Mouse (Mus musculus) liver, embryonic 14.5 days (tissue): ENCODE measurements around the gene Cspg5. TPM values are rescaled to one million over a fixed set of nuclear protein-coding genes. Genes with fewer than 3 reads are reported as not detected.

Source experiments
- ATAC-seq: fragments of 200-750 bp; cut with Nextera tagmentation; 2 replicates; pipeline ENCODE4 v1.8.0; 2017; ENCODE audit warnings: moderate number of reproducible peaks, mild to moderate bottlenecking, moderate library complexity; ENCODE audit not compliant: insufficient read depth
- DNase-seq, 3 experiments: peaks; one replicate each; pipeline ENCODE4 v3.0.0-alpha.2; 2012 to 2013; ENCODE audit warnings: low read depth in 3 of 3, low spot score in 3 of 3
- H3K27ac ChIP-seq: fragments of 300-500 bp; sonication (generic); 2 replicates; pipeline ENCODE4 v1.5.1; 2014; ENCODE audit warnings: moderate library complexity, mild to moderate bottlenecking, control low read depth, inconsistent platforms
- H3K27me3 ChIP-seq: fragments of 300-500 bp; sonication (generic); 2 replicates; pipeline ENCODE4 v1.6.1; 2014; ENCODE audit warnings: mild to moderate bottlenecking, low read length, moderate library complexity; ENCODE audit not compliant: control insufficient read depth, insufficient read depth
- H3K36me3 ChIP-seq: fragments of 300-500 bp; sonication (generic); replicated peaks from 2 replicates; pipeline ENCODE4 v1.6.1; 2014; ENCODE audit warnings: low read depth; ENCODE audit not compliant: control insufficient read depth, insufficient read depth
- H3K4me1 ChIP-seq, 2 experiments: fragments of 200-500 bp in 1 of 2; fragments of 300-500 bp in 1 of 2; sonication (generic) in 1 of 2; replicated peaks; 2 replicates each; pipeline ENCODE4 v1.6.1; 2012 to 2014; ENCODE audit warnings: antibody characterized with exemption in 1 of 2, inconsistent platforms in 1 of 2, low read length in 1 of 2; ENCODE audit not compliant: control insufficient read depth in 2 of 2, insufficient read depth in 2 of 2
- H3K4me2 ChIP-seq: fragments of 300-500 bp; sonication (generic); 2 replicates; pipeline ENCODE4 v1.6.1; 2014; ENCODE audit warnings: low read depth, mild to moderate bottlenecking, control low read depth, moderate library complexity
- H3K4me3 ChIP-seq, 2 experiments: fragments of 200-500 bp in 1 of 2; fragments of 300-500 bp in 1 of 2; sonication (generic) in 1 of 2; 2 replicates each; pipeline ENCODE4 v1.5.1; 2012 to 2014; ENCODE audit warnings: low read depth in 2 of 2, low read length in 2 of 2, mild to moderate bottlenecking in 2 of 2, control low read depth in 1 of 2, inconsistent platforms in 1 of 2, moderate library complexity in 1 of 2; ENCODE audit not compliant: insufficient read depth in 1 of 2
- H3K9ac ChIP-seq: fragments of 300-500 bp; sonication (generic); replicated peaks from 2 replicates; pipeline ENCODE4 v1.6.1; 2014; ENCODE audit warnings: mild to moderate bottlenecking, control low read depth, moderate library complexity
- H3K9me3 ChIP-seq: fragments of 300-500 bp; sonication (generic); 2 replicates; pipeline ENCODE4 v1.6.1; 2016; ENCODE audit warnings: low read length, mixed read lengths; ENCODE audit not compliant: control insufficient read depth
- CTCF ChIP-seq: IDR thresholded peaks from 2 replicates; pipeline ENCODE4 v1.5.1; 2016; ENCODE audit warnings: antibody characterized with exemption, low read depth, control low read depth
- EP300 ChIP-seq: IDR thresholded peaks from 2 replicates; pipeline ENCODE4 v1.6.1; 2016; ENCODE audit warnings: antibody characterized with exemption, low read depth
- WGBS: fragments of 180-500 bp; shearing (Covaris S2); extraction: QIAGEN DNeasy Blood & Tissue Kit; methylation state at CpG from one replicate; pipeline ENCODE4 v1.1.7; 2014; ENCODE audit not compliant: insufficient replicate concordance; 5-methylcytosine and 5-hydroxymethylcytosine counted together
- polyA plus RNA-seq, 2 experiments: library from polyadenylated mRNA; depleted of rRNA in 1 of 2; stranded (reverse) in 1 of 2; unstranded in 1 of 2; fragments of >200 nt; fragmentation: Nextera tagmentation in 1 of 2; extraction: Ambion mirVana in 1 of 2; gene quantifications; 2 replicates each; pipeline versions ENCODE4 v1.2.1 to v1.2.3; 2012 to 2014

Gene Cspg5
- polyA plus RNA-seq, 2 experiments = 0.13 TPM

- no peak overlapping the region for H3K9ac ChIP-seq
- ATAC-seq = peak; percentile 51
- H3K4me3 ChIP-seq = peak overlapping the region; percentile 18 to 57
- H3K9me3 ChIP-seq = no peaks in the 10 kb centered on the region
- H3K36me3 ChIP-seq = 0 out of 2 replicates have a peak, but pooled peaks cover 2% of the 10 kb centered on the region
- DNase-seq = peak in 2 of 3 experiments; percentile 13 to 15
- H3K27ac ChIP-seq = no peak overlapping the region
- 3% methylated on average over 40 of the region's 40 CpGs for WGBS
- H3K4me1 ChIP-seq = no peaks in the 10 kb centered on the region; a peak in 1 of 4 replicates
- peak overlapping the region; percentile 70 for H3K4me2 ChIP-seq
- peaks cover 23% of the 10 kb centered on the region for H3K27me3 ChIP-seq
- no peak for TF ChIP-seq CTCF
- no peak for TF ChIP-seq EP300
Observed at GRCm38 (mm10) chr9:110245590-110246320, 2.2 kb downstream of the Cspg5 start.

DNA sequence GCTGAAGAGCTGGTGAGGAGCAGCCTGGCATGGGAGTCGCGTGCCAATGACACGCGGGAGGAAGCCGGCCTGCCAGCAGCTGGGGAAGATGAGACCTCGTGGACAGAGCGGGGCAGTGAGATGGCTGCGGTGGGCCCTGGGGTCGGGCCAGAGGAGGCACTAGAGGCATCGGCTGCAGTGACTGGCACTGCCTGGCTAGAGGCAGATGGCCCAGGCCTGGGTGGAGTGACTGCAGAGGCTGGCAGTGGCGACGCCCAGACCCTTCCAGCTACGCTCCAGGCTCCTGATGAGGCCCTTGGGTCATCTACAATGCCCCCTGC lies 2.7 kb downstream of the Cspg5 start:
- 40% methylated on average over 13 of the region's 13 CpGs for WGBS
- TF ChIP-seq CTCF = no peak
- TF ChIP-seq EP300 = no peak
- DNase-seq = no peak
- Histone ChIP-seq H3K9me3 (no peaks in the 10 kb centered on the region), H3K36me3 (no peaks in the 10 kb centered on the region), H3K4me1 (no peaks in the 10 kb centered on the region; a peak in 1 of 4 replicates), H3K27ac (no peak overlapping the region), H3K4me2 (peak overlapping the region; percentile 70), H3K4me3 (no peak overlapping the region), H3K9ac (no peak overlapping the region), H3K27me3 (peaks cover 23% of the 10 kb centered on the region)
- ATAC-seq = peak; percentile 12; the same call in 1 of the 2 replicates

- Histone ChIP-seq H3K27me3 (peaks cover 23% of the 10 kb centered on the region), H3K36me3 (no peaks in the 10 kb centered on the region), H3K9ac (no peak overlapping the region), H3K4me2 (no peak overlapping the region), H3K4me1 (no peaks in the 10 kb centered on the region; a peak in 1 of 4 replicates), H3K4me3 (no peak overlapping the region), H3K27ac (no peak overlapping the region), H3K9me3 (no peaks in the 10 kb centered on the region)
- ATAC-seq = no peak
- no peak for TF ChIP-seq CTCF
- no peak for TF ChIP-seq EP300
- DNase-seq = no peak
- WGBS = 63% methylated on average over 10 of the region's 10 CpGs
Observed at GRCm38 (mm10) chr9:110247049-110247448, 3.5 kb downstream of the Cspg5 start.

DNA sequence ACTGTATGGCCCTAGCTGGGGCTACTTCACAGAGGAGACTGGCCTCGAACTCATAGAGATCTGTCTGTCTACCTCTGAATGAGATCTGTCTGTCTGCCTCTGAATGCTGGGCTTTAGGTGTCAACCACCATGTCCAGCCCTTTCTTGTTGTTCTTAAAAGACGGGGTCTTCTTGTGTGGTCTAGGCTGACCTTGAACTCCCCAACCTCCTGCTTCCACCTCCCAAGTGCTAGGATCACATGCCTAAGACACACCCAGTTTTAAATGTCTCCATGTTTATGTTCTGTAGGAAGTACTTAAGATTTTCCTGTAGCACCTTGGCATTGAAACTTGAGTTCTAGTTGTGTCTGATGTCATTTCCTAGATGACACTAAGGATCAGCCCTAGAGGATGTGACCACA lies 5.3 kb downstream of the Cspg5 start:
- no peak for TF ChIP-seq EP300
- TF ChIP-seq CTCF = no peak
- Histone ChIP-seq H3K27ac (no peak overlapping the region), H3K4me3 (no peak overlapping the region), H3K27me3 (peaks cover 20% of the 10 kb centered on the region), H3K4me2 (no peak overlapping the region), H3K36me3 (no peaks in the 10 kb centered on the region), H3K4me1 (no peaks in the 10 kb centered on the region; a peak in 1 of 4 replicates), H3K9ac (no peak overlapping the region), H3K9me3 (no peaks in the 10 kb centered on the region)
- ATAC-seq = no peak
- 56% methylated on average over 2 of the region's 2 CpGs for WGBS
- DNase-seq = no peak

DNA sequence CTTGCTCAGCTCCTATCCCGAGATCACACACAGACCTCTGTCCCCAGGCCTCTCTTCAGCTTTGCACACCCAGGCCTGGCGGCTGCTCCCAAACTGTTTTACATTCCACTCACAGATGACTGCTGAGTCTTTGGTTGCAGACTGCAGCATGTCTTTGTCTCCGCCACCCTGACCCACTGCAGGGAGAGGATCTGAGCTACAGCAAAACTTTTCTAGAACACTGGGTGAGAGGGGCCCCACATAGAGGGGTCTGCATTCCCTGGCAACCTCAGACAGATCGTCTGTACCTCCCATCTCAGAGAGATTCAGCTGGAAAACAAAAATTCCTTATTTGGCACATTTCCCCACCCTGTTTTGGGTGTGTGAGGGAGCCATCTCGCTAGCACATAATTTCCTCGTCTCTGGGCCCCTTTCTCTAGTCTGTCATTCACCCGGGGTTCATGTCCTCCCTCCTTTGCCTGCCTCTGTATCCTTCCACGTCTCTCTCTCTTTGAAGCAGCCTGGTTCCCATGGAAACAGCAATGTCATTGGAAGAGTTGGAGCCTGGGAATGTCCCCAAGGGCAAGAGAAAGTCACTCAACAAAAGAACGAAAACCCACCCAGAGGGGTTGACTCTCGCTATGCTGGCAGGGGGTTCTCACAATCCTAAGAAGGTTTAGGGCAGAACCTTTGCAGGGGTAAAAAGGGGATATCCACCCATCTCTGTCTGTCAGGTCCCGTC lies 6.4 kb downstream of the Cspg5 start:
- TF ChIP-seq CTCF = no peak
- no peak for TF ChIP-seq EP300
- Histone ChIP-seq H3K9ac (no peak overlapping the region), H3K36me3 (no peaks in the 10 kb centered on the region), H3K4me2 (no peak overlapping the region), H3K27ac (no peak overlapping the region), H3K4me1 (no peaks in the 10 kb centered on the region), H3K9me3 (no peaks in the 10 kb centered on the region), H3K4me3 (no peak overlapping the region), H3K27me3 (peaks cover 9% of the 10 kb centered on the region)
- WGBS = 38% methylated on average over 11 of the region's 11 CpGs
- DNase-seq = no peak
- no peak for ATAC-seq
